Mouse (Mus musculus): ENCODE data around the gene Ryk. TPM values are rescaled to one million over a fixed set of nuclear protein-coding genes. Genes with fewer than 3 reads are reported as not detected.
A peak's percentile ranks its signal among the peaks of the same experiment; 100 is the strongest.

Ryk gene
- polyA plus RNA-seq, 1 experiment from 2014 or later: 12.5 TPM

DNA sequence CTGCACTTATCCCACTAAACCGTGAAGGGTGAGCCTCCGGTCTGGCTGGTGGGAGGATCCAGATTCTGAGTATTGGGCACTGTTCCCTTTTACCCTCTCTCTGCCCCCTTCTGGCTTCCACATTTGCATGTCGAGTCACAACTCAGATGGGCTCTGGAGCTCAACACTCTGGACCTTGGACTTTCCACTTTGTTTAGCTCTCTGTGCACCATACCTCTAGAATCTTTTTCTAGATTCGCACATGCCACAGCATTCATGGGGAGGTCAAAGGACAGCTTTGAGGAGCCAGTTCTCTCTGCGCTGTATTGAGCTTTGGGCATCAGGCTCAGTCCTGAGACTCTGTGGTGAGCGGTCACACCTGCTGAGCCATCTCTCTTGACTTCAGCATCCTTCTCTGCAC lies 11.1 kb downstream of the Ryk start:
- ATAC-seq (replicated peaks; ENCODE audit: extremely low read depth, insufficient read depth, low FRiP score): no peak
- H3K36me3 ChIP-seq (ENCODE audit: control insufficient read depth, insufficient read depth): no peaks in the 10 kb centered on the region
- H3K9me3 ChIP-seq (replicated peaks; ENCODE audit: control insufficient read depth, low read length): no peaks in the 10 kb centered on the region
- H3K9ac ChIP-seq (ENCODE audit: low read length): no peak overlapping the region
- no peak overlapping the region for H3K4me3 ChIP-seq (ENCODE audit: low read length)
- 71% methylated on average over 6 of the region's 6 CpGs for WGBS
- peaks cover 83% of the 10 kb centered on the region for H3K4me1 ChIP-seq (ENCODE audit: control insufficient read depth, insufficient read depth, low read length)
- H3K4me2 ChIP-seq (ENCODE audit: low read depth, low read length): no peak overlapping the region
- H3K27ac ChIP-seq (ENCODE audit: low read length): no peak overlapping the region
- H3K27me3 ChIP-seq (ENCODE audit: control insufficient read depth, insufficient read depth, low read length): no peaks in the 10 kb centered on the region

DNA sequence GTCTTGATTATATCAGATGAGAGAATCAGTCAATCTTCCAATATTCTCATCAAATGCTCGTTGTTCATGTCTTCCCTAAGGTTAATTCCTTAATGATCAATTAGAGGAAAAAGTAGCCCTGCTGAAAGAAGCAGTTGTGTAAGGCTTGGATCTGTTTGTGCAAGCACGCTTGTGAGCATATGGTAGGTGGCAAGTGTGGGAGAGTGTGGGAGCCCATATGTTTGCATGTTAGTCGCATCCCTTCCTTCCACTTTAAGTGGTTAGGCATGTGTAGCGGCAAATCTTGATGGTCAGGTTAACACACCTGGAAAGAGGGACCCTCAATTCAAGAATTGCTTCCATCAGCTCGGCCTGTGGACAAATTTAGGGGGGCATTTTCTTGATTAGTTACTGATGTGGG lies 11.6 kb downstream of the Ryk start:
- H3K4me3 ChIP-seq (ENCODE audit: low read length): no peak overlapping the region
- no peaks in the 10 kb centered on the region for H3K36me3 ChIP-seq (ENCODE audit: control insufficient read depth, insufficient read depth)
- no peak overlapping the region for H3K27ac ChIP-seq (ENCODE audit: low read length)
- no peaks in the 10 kb centered on the region for H3K9me3 ChIP-seq (replicated peaks; ENCODE audit: control insufficient read depth, low read length)
- no peak for ATAC-seq (replicated peaks; ENCODE audit: extremely low read depth, insufficient read depth, low FRiP score)
- H3K4me2 ChIP-seq (ENCODE audit: low read depth, low read length): no peak overlapping the region
- H3K27me3 ChIP-seq (ENCODE audit: control insufficient read depth, insufficient read depth, low read length): no peaks in the 10 kb centered on the region
- H3K9ac ChIP-seq (ENCODE audit: low read length): no peak overlapping the region
- peaks cover 78% of the 10 kb centered on the region for H3K4me1 ChIP-seq (ENCODE audit: control insufficient read depth, insufficient read depth, low read length)
- 93% methylated on average over 5 of the region's 5 CpGs for WGBS

DNA sequence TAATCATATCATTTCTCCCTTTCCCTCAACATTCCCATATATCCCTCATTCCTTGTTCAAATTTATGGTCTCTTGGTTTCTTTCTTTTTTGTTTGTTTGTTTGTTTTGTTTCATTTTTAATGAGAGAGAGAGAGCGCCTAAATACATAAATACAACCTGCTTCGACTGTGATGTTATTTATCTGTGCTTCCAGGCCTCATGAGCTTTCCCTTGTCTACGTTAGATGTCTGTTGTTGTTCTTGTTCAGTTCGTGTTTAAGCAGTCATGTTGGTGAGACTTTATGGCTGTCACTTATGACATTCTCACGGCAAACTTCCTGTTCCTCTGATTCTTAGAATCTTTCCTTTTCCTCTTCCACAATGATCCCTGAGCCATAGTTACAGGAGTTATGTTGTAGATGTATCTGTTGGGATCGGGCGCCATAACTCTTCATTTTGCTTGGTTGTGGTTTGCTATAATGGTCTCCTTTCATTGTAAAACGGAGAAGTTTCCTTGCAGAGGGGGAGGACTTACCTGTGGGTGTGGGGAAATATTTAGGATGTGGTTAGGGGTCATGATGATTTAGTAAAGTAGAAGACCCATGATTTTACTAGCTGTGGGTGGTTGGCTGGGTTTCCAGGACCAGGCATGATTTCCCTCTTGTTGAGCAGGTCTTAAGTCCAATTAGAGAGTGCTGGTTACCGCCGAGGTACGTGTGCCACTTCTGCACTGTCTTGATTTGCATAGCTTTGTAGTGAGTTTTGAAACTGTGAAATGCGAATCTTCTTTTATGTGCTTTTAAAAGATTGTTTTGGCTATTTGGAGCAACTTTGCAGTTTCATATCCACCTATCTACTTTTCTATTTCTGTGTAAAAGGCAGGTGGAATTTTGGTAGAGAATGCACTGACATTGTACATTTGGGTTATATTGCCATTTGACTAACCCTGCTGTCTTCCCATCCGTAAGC lies 17.6 kb downstream of the Ryk start:
- H3K4me3 ChIP-seq (ENCODE audit: low read length): no peak overlapping the region
- 87% methylated on average over 13 of the region's 13 CpGs for WGBS
- no peak overlapping the region for H3K27ac ChIP-seq (ENCODE audit: low read length)
- ATAC-seq (replicated peaks; ENCODE audit: extremely low read depth, insufficient read depth, low FRiP score): no peak
- H3K9ac ChIP-seq (ENCODE audit: low read length): no peak overlapping the region
- no peaks in the 10 kb centered on the region for H3K27me3 ChIP-seq (ENCODE audit: control insufficient read depth, insufficient read depth, low read length)
- H3K4me1 ChIP-seq (ENCODE audit: control insufficient read depth, insufficient read depth, low read length): peaks cover 19% of the 10 kb centered on the region
- H3K36me3 ChIP-seq (ENCODE audit: control insufficient read depth, insufficient read depth): peaks cover 10% of the 10 kb centered on the region; the same call in 1 of the 2 replicates
- H3K4me2 ChIP-seq (ENCODE audit: low read depth, low read length): no peak overlapping the region
- peaks cover 2% of the 10 kb centered on the region; the same call in 1 of the 2 replicates for H3K9me3 ChIP-seq (replicated peaks; ENCODE audit: control insufficient read depth, low read length)

DNA sequence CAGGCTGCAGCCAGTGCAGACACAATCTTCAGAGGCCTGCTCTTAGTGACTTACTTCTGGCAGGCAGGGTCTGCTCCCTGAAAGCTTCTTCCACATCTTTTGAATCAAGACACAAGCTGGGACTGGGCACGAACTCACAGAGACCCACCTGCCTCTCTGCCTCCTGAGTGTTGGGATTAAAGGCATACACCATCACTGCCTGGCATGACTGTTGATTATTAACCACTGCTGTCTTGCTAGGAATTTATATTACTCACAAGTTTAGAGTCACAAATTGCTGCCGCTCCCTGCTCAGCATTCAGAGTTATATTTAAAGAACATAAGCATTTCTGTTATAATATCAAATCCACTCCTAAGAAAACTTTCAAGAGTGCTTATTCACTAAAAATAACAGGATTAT lies 23.1 kb downstream of the Ryk start:
- H3K36me3 ChIP-seq (ENCODE audit: control insufficient read depth, insufficient read depth): peaks cover 18% of the 10 kb centered on the region; the same call in 1 of the 2 replicates
- peaks cover 26% of the 10 kb centered on the region for H3K4me1 ChIP-seq (ENCODE audit: control insufficient read depth, insufficient read depth, low read length)
- H3K4me3 ChIP-seq (ENCODE audit: low read length): no peak overlapping the region
- H3K27ac ChIP-seq (ENCODE audit: low read length): peak overlapping the region; percentile 31; the same call in 1 of the 2 replicates
- WGBS: 88% methylated on average over 2 of the region's 2 CpGs
- H3K4me2 ChIP-seq (ENCODE audit: low read depth, low read length): no peak overlapping the region
- peaks cover 2% of the 10 kb centered on the region; the same call in 1 of the 2 replicates for H3K9me3 ChIP-seq (replicated peaks; ENCODE audit: control insufficient read depth, low read length)
- ATAC-seq (replicated peaks; ENCODE audit: extremely low read depth, insufficient read depth, low FRiP score): no peak
- no peak overlapping the region for H3K9ac ChIP-seq (ENCODE audit: low read length)
- H3K27me3 ChIP-seq (ENCODE audit: control insufficient read depth, insufficient read depth, low read length): no peaks in the 10 kb centered on the region

DNA sequence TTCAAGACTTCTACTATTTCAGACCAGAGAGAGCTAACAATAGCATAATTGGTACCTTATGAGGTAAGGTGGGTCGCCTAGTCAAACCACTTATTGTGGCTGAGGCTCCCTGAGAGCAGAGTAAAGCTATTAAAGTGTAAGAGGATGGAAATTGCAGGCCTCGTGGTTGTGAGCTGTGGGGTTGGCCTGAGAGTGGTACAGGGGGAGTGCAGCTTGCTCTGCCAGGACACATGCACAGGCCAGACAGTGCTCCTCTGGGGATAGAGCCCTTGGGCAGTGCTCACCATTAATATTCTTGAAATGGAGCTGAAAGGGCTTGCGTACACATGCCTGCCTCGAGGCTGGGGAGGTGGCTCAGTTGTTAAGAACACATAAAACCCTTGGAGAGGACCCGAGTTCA lies 23.6 kb downstream of the Ryk start:
- WGBS: 83% methylated on average over 5 of the region's 5 CpGs
- Histone ChIP-seq H3K27me3 (ENCODE audit: control insufficient read depth, insufficient read depth, low read length) (no peaks in the 10 kb centered on the region), H3K4me3 (ENCODE audit: low read length) (no peak overlapping the region), H3K9me3 (replicated peaks; ENCODE audit: control insufficient read depth, low read length) (peaks cover 2% of the 10 kb centered on the region; the same call in 1 of the 2 replicates), H3K4me1 (ENCODE audit: control insufficient read depth, insufficient read depth, low read length) (peaks cover 30% of the 10 kb centered on the region), H3K27ac (ENCODE audit: low read length) (no peak overlapping the region), H3K4me2 (ENCODE audit: low read depth, low read length) (no peak overlapping the region), H3K36me3 (ENCODE audit: control insufficient read depth, insufficient read depth) (peaks cover 18% of the 10 kb centered on the region; the same call in 1 of the 2 replicates), H3K9ac (ENCODE audit: low read length) (no peak overlapping the region)
- no peak for ATAC-seq (replicated peaks; ENCODE audit: extremely low read depth, insufficient read depth, low FRiP score)

DNA sequence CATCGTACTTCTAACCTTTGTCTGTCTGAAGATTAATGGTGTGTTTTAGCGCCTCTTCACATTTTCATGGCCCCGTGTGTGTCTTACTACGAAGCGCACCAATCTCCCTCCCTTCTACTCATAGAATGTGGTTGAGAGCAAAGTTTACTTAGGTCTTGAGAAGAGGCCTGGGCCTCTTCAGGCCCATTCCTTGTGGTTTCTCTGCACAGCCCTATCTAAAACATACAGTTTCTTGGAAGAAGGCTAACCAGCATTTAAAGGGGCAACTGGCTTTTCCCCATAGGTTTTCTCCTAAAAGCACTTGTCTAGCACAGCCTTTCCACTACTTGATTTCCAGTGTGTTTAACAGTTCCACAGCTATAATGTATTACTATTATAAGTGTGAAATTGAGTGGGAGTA lies 24.7 kb downstream of the Ryk start:
- no peak overlapping the region for H3K4me3 ChIP-seq (ENCODE audit: low read length)
- no peak overlapping the region for H3K9ac ChIP-seq (ENCODE audit: low read length)
- no peaks in the 10 kb centered on the region for H3K27me3 ChIP-seq (ENCODE audit: control insufficient read depth, insufficient read depth, low read length)
- WGBS: 93% methylated on average over 5 of the region's 5 CpGs
- H3K9me3 ChIP-seq (replicated peaks; ENCODE audit: control insufficient read depth, low read length): peaks cover 2% of the 10 kb centered on the region; the same call in 1 of the 2 replicates
- H3K4me1 ChIP-seq (ENCODE audit: control insufficient read depth, insufficient read depth, low read length): peaks cover 39% of the 10 kb centered on the region
- H3K4me2 ChIP-seq (ENCODE audit: low read depth, low read length): no peak overlapping the region
- no peak overlapping the region for H3K27ac ChIP-seq (ENCODE audit: low read length)
- peaks cover 18% of the 10 kb centered on the region; the same call in 1 of the 2 replicates for H3K36me3 ChIP-seq (ENCODE audit: control insufficient read depth, insufficient read depth)
- no peak for ATAC-seq (replicated peaks; ENCODE audit: extremely low read depth, insufficient read depth, low FRiP score)

DNA sequence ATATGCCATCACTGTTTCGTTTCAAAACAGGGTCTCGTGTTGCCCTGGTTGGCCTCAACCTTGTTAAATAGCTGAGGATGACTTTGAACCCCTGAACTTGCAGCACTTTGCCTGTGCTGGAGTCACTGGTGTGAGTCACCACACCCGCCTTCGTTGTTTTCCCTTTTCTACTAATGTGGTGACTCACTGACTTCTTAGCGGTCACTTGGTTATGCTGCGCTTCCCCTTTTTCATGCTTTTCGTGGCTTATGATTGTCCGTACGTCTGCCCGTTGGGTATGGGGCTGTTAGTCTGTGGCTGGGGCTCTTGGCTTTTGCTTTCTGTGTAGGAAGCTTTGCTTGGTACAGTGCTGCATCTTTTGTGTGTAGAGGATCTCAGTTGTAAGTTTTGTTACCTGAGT lies 25.2 kb downstream of the Ryk start:
- no peak overlapping the region for H3K4me3 ChIP-seq (ENCODE audit: low read length)
- no peak overlapping the region for H3K9ac ChIP-seq (ENCODE audit: low read length)
- H3K27me3 ChIP-seq (ENCODE audit: control insufficient read depth, insufficient read depth, low read length): no peaks in the 10 kb centered on the region
- peaks cover 18% of the 10 kb centered on the region; the same call in 1 of the 2 replicates for H3K36me3 ChIP-seq (ENCODE audit: control insufficient read depth, insufficient read depth)
- no peak for ATAC-seq (replicated peaks; ENCODE audit: extremely low read depth, insufficient read depth, low FRiP score)
- no peak overlapping the region for H3K27ac ChIP-seq (ENCODE audit: low read length)
- 89% methylated on average over 10 of the region's 10 CpGs for WGBS
- H3K9me3 ChIP-seq (replicated peaks; ENCODE audit: control insufficient read depth, low read length): 0 out of 2 replicates have a peak, but pooled peaks cover 2% of the 10 kb centered on the region
- H3K4me1 ChIP-seq (ENCODE audit: control insufficient read depth, insufficient read depth, low read length): peaks cover 45% of the 10 kb centered on the region
- no peak overlapping the region for H3K4me2 ChIP-seq (ENCODE audit: low read depth, low read length)

DNA sequence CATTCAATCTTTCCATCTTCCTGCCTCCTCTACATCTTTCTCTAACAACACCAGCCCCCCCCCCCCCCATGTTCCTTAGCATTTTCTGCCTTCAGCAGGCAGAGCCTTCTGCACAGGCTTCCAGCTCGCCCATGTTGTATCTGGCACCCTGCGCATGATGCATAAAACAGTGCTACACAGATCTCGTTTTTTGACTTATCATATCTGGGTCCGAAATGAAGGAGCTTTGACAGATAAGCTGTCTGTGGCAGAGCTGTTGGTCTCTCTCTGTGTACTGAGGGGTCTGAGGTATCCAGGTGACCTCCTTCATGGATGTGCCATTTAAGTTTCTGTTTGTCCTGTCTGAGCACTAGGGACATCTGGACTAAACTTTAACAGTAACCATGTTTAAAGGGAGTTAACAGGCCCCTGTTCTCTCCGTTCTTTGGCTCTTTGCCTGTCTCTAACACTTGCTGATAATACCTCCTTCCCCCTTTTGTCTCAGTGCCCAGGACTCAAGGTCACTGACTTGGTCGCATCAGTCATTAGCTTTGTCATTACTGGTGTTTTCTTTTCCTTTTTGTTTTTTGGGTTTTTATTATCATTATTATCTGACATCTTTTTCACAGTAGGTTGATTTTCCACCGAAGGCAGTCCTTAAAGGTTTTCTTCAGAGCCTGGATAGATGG lies 26.2 kb downstream of the Ryk start:
- H3K27me3 ChIP-seq (ENCODE audit: control insufficient read depth, insufficient read depth, low read length): no peaks in the 10 kb centered on the region
- 0 out of 2 replicates have a peak, but pooled peaks cover 2% of the 10 kb centered on the region for H3K9me3 ChIP-seq (replicated peaks; ENCODE audit: control insufficient read depth, low read length)
- H3K4me3 ChIP-seq (ENCODE audit: low read length): no peak overlapping the region
- H3K9ac ChIP-seq (ENCODE audit: low read length): no peak overlapping the region; the same call in none of the 2 replicates
- ATAC-seq (replicated peaks; ENCODE audit: extremely low read depth, insufficient read depth, low FRiP score): 0 out of 2 replicates have a peak, but pooled peaks have one; percentile 25
- H3K36me3 ChIP-seq (ENCODE audit: control insufficient read depth, insufficient read depth): peaks cover 18% of the 10 kb centered on the region; the same call in 1 of the 2 replicates
- 25% methylated on average over 7 of the region's 7 CpGs for WGBS
- H3K27ac ChIP-seq (ENCODE audit: low read length): peak overlapping the region; percentile 82
- peaks cover 55% of the 10 kb centered on the region for H3K4me1 ChIP-seq (ENCODE audit: control insufficient read depth, insufficient read depth, low read length)
- peak overlapping the region; percentile 36 for H3K4me2 ChIP-seq (ENCODE audit: low read depth, low read length)

Measured in heart, embryonic 16.5 days (tissue).